Mouse (Mus musculus): ENCODE data around the gene Obscn.

DNA sequence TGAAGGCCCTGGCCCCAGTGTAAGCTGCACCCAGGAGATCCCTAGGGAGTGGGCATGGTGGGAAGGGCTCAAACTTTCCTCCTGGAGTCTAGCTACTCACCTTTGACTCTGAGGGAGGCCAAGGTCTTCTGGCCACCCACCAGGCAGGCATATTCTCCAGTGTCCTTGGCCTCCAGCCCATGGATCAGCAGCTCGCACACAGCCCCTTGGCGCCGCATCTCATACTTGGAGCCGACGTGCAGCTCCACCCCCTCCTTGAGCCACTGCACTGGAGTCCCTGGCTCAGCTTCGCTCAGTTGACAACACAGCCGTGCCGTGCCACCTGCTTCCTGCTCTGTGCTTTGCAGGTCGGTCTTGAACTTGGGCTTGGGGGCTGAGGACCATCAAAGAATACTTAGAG lies 85.2 kb downstream of the Obscn start:
- TF ChIP-seq GATA1 (IDR thresholded peaks at IDR 0.05; ENCODE audit: borderline replicate concordance, low read length), result no peak
- TF ChIP-seq CTCF (IDR thresholded peaks at IDR 0.05; ENCODE audit: low read depth, low read length), result no peak
- TF ChIP-seq POLR2AphosphoS5 (IDR thresholded peaks at IDR 0.05; ENCODE audit: insufficient replicate concordance, low read depth, low read length), result no peak
- TF ChIP-seq TAL1 (conservative IDR thresholded peaks at IDR 0.05; ENCODE audit: low read depth, low read length), result no peak
